Mouse (Mus musculus) layer of hippocampus, adult 2 months (tissue): Measurements from ENCODE around the gene Lmf1. TPM values are rescaled to one million over a fixed set of nuclear protein-coding genes. Genes with fewer than 3 reads are reported as not detected.
A peak's percentile ranks its signal among the peaks of the same experiment; 100 is the strongest.

ENCODE experiments used
- DNase-seq, 2 experiments: peaks; one replicate each; pipeline ENCODE4 v3.0.0; 2022; ENCODE audit warnings: low spot score in 2 of 2
- H3K27ac ChIP-seq: fragments of 200-600 bp; 2 replicates; pipeline ENCODE4 v1.8.1; 2022
- H3K4me3 ChIP-seq: fragments of 200-600 bp; 2 replicates; pipeline ENCODE4 v1.8.1; 2022; ENCODE audit warnings: mild to moderate bottlenecking
- CTCF ChIP-seq: fragments of 200-600 bp; conservative IDR thresholded peaks from 2 replicates; pipeline ENCODE4 v1.8.1; 2022; ENCODE audit warnings: antibody characterized with exemption, mild to moderate bottlenecking, moderate library complexity
- total RNA-seq, 2 experiments: library from RNA; stranded (reverse); gene quantifications; 2 replicates each; pipeline ENCODE4 v1.2.3; 2021

Lmf1 gene
- total RNA-seq, 2 experiments from 2014 or later, result 25.5 to 31.2 TPM

- DNase-seq, result no peak
- peak overlapping the region; percentile 97 for H3K27ac ChIP-seq
- no peak for TF ChIP-seq CTCF
- peak overlapping the region; percentile 73 for H3K4me3 ChIP-seq
Observed at GRCm38 (mm10) chr17:25571453-25571820, 7.4 kb upstream of the Lmf1 start.

- Histone ChIP-seq H3K27ac (peak overlapping the region; percentile 94), H3K4me3 (no peak overlapping the region)
- TF ChIP-seq CTCF, result no peak
- DNase-seq, result peak in 1 of 2 experiments; percentile 39
Observed at GRCm38 (mm10) chr17:25575208-25575971, 3.5 kb upstream of the Lmf1 start.

GRCm38 (mm10) chr17:25576034-25576433 is 2.9 kb upstream of the Lmf1 start:
- Histone ChIP-seq H3K4me3 (no peak overlapping the region), H3K27ac (peak overlapping the region; percentile 94)
- no peak for DNase-seq
- TF ChIP-seq CTCF, result no peak

- no peak for TF ChIP-seq CTCF
- peak overlapping the region; percentile 94 for H3K27ac ChIP-seq
- no peak overlapping the region for H3K4me3 ChIP-seq
- no peak for DNase-seq
Observed at GRCm38 (mm10) chr17:25577263-25577662, 1.6 kb upstream of the Lmf1 start.

- Histone ChIP-seq H3K4me3 (no peak overlapping the region), H3K27ac (peak overlapping the region; percentile 94)
- DNase-seq, result no peak
- no peak for TF ChIP-seq CTCF
Observed at GRCm38 (mm10) chr17:25577702-25578101, 1.2 kb upstream of the Lmf1 start.

GRCm38 (mm10) chr17:25579332-25580047 is 605 bp downstream of the Lmf1 start:
- TF ChIP-seq CTCF, result no peak
- no peak for DNase-seq
- H3K27ac ChIP-seq, result peak overlapping the region; percentile 94

GRCm38 (mm10) chr17:25582076-25582475 is 3.2 kb downstream of the Lmf1 start:
- no peak for TF ChIP-seq CTCF
- no peak overlapping the region for H3K27ac ChIP-seq
- no peak overlapping the region for H3K4me3 ChIP-seq
- DNase-seq, result no peak

More at GRCm38 (mm10) chr17:25579332-25580047, 605 bp downstream of the Lmf1 start:
- H3K4me3 ChIP-seq, result peak overlapping the region; percentile 93

- TF ChIP-seq CTCF, result no peak
- H3K27ac ChIP-seq, result no peak overlapping the region
- H3K4me3 ChIP-seq, result no peak overlapping the region
- no peak for DNase-seq
Observed at GRCm38 (mm10) chr17:25583099-25583498, 4.2 kb downstream of the Lmf1 start.

GRCm38 (mm10) chr17:25583858-25584257 is 5.0 kb downstream of the Lmf1 start:
- TF ChIP-seq CTCF, result no peak
- DNase-seq, result no peak
- Histone ChIP-seq H3K27ac (no peak overlapping the region), H3K4me3 (no peak overlapping the region)

GRCm38 (mm10) chr17:25584646-25585045 is 5.8 kb downstream of the Lmf1 start:
- no peak for TF ChIP-seq CTCF
- DNase-seq, result no peak
- H3K4me3 ChIP-seq, result no peak overlapping the region
- H3K27ac ChIP-seq, result no peak overlapping the region

GRCm38 (mm10) chr17:25590068-25590467 is 11.2 kb downstream of the Lmf1 start:
- TF ChIP-seq CTCF, result no peak
- Histone ChIP-seq H3K4me3 (no peak overlapping the region), H3K27ac (no peak overlapping the region)
- no peak for DNase-seq

GRCm38 (mm10) chr17:25590985-25591384 is 12.1 kb downstream of the Lmf1 start:
- TF ChIP-seq CTCF, result peak; percentile 52
- no peak overlapping the region for H3K4me3 ChIP-seq

GRCm38 (mm10) chr17:25592336-25592735 is 13.5 kb downstream of the Lmf1 start:
- DNase-seq, result no peak
- Histone ChIP-seq H3K4me3 (no peak overlapping the region), H3K27ac (no peak overlapping the region)
- TF ChIP-seq CTCF, result no peak

More at GRCm38 (mm10) chr17:25590985-25591384, 12.1 kb downstream of the Lmf1 start:
- H3K27ac ChIP-seq, result no peak overlapping the region
- no peak for DNase-seq
